Mouse (Mus musculus) c-Kit-positive CD71-positive TER-119-positive erythroid progenitor cells, embryonic 14.5 days (primary cell): Measurements from ENCODE around the gene Btbd35f4.
"Not testable (repeated sequence)": the region's sequence is repeated elsewhere in the genome, so short reads cannot be mapped to it uniquely, and the experiment has no call there.

ENCODE experiments used
- DNase-seq: peaks from one replicate; pipeline ENCODE4 v3.0.0-alpha.2; 2013; ENCODE audit warnings: low spot score

The Btbd35f4 gene

DNA sequence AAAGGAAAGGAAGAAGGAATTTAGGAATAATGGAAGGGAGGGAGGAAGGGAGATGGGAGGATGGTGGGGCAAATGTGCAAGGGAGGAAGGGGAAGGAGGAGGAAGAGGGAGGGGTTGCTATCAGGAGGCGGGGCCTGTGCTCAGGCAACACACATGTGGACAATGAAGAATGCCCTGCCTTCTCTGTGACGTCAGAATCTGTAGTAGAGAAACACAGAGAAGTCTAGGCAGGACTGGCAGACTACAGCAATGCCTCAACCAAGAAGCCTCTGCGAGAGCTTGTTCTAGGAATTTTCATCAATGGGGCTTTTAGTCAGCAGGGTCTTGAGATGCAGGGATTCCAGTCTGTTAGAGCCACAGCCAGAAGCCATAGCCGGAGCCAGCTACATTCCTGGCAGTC is at the start of gene Btbd35f4:
Gene Btbd35f4, plus strand, starts transcription at position 301 of the 400 bp plus-strand sequence.
- DNase-seq, result not testable (repeated sequence)

DNA sequence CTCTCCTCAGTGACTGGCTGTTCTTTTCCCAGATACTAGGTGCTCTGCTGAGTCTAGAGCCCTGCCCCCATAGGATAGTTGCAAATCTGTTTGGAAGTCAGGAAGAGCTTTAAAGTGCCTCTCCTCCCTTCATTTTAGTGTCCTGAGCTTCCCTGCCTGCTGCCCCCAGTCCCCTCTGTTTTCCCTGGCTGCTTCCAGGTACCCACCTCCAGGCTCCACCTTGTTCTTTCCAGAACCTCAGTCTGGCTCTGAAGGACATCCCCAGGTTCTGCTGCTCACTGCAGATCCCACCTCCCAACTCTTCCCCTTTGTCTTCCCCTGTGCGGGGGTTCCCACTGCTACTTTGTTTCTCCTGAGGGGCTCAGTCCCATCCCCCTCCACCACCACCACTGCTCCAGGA is 39.7 kb downstream of the Btbd35f4 start:
- not testable (repeated sequence) for DNase-seq
